Mouse (Mus musculus) WW6 (cell line): ENCODE measurements around the gene Wdr93.

Experiments used
- DNase-seq: peaks from one replicate; pipeline ENCODE4 v3.0.0-alpha.2; 2013; ENCODE audit warnings: low read depth, low spot score

Wdr93 gene

GRCm38 (mm10) chr7:79742659-79743536, at the start of gene Wdr93, which contains the start of gene Pex11a:
TSS of gene Wdr93 (plus strand) at chr7:79743163.
TSS of gene Pex11a (minus strand) at chr7:79743131.
- no peak for DNase-seq

GRCm38 (mm10) chr7:79696495-79696894, 46.5 kb upstream of the Wdr93 start:
- no peak for DNase-seq

GRCm38 (mm10) chr7:79702755-79703154, 40.2 kb upstream of the Wdr93 start:
- no peak for DNase-seq

GRCm38 (mm10) chr7:79705210-79705609, 37.8 kb upstream of the Wdr93 start:
- DNase-seq: no peak

- no peak for DNase-seq
Measured at GRCm38 (mm10) chr7:79710130-79710607, 32.8 kb upstream of the Wdr93 start.

- DNase-seq: no peak
Measured at GRCm38 (mm10) chr7:79710831-79711230, 32.1 kb upstream of the Wdr93 start.

GRCm38 (mm10) chr7:79715187-79715981, 27.6 kb upstream of the Wdr93 start, which contains the start of gene Kif7:
TSS of gene Kif7 (minus strand) at chr7:79715720.
- DNase-seq: peak; percentile 81

GRCm38 (mm10) chr7:79721386-79721977, 21.5 kb upstream of the Wdr93 start:
- DNase-seq: no peak

GRCm38 (mm10) chr7:79727091-79727490, 15.9 kb upstream of the Wdr93 start:
- no peak for DNase-seq

- no peak for DNase-seq
Measured at GRCm38 (mm10) chr7:79728219-79728618, 14.7 kb upstream of the Wdr93 start.

- DNase-seq: no peak
Measured at GRCm38 (mm10) chr7:79729169-79729568, 13.8 kb upstream of the Wdr93 start.

GRCm38 (mm10) chr7:79729743-79730370, 13.1 kb upstream of the Wdr93 start:
- DNase-seq: no peak

GRCm38 (mm10) chr7:79731438-79731837, 11.5 kb upstream of the Wdr93 start:
- no peak for DNase-seq

GRCm38 (mm10) chr7:79732622-79733021, 10.3 kb upstream of the Wdr93 start, which contains the start of gene Plin1:
TSS of gene Plin1 (minus strand) at chr7:79732903.
- DNase-seq: no peak

GRCm38 (mm10) chr7:79734563-79734962, 8.4 kb upstream of the Wdr93 start:
- no peak for DNase-seq

- DNase-seq: no peak
Measured at GRCm38 (mm10) chr7:79736511-79736910, 6.5 kb upstream of the Wdr93 start.

- no peak for DNase-seq
Measured at GRCm38 (mm10) chr7:79738913-79739312, 4.0 kb upstream of the Wdr93 start.

GRCm38 (mm10) chr7:79740279-79740678, 2.7 kb upstream of the Wdr93 start:
- DNase-seq: no peak

- DNase-seq: no peak
Measured at GRCm38 (mm10) chr7:79742277-79742658, 695 bp upstream of the Wdr93 start.

- DNase-seq: no peak
Measured at GRCm38 (mm10) chr7:79744051-79744450, 1.1 kb downstream of the Wdr93 start.

- DNase-seq: no peak
Measured at GRCm38 (mm10) chr7:79744585-79744984, 1.6 kb downstream of the Wdr93 start.
